Mouse (Mus musculus) erythroblast, embryonic 14.5 days (primary cell): ENCODE measurements around the gene Cops9.

Experiments
- GATA1 ChIP-seq: IDR thresholded peaks from 2 replicates; pipeline ENCODE4 v1.6.1; 2012; ENCODE audit warnings: low read length, inconsistent platforms, mixed read lengths
- TAL1 ChIP-seq: IDR thresholded peaks from 3 replicates; pipeline ENCODE4 v1.6.1; 2012; ENCODE audit warnings: low read length, inconsistent platforms, mixed read lengths

- TF ChIP-seq TAL1, result no peak
- TF ChIP-seq GATA1, result no peak
These were observed 5.2 kb upstream of the Cops9 start for GRCm38 (mm10) chr1:92647026-92647425.
